Mouse (Mus musculus): ENCODE measurements around the gene Jsrp1.

GRCm38 (mm10) chr10:80845055-80845693, 31.9 kb upstream of the Jsrp1 start:
- TF ChIP-seq CTCF (IDR thresholded peaks at IDR 0.05; ENCODE audit: low read depth, low read length) = no peak
- TF ChIP-seq GATA1 (IDR thresholded peaks at IDR 0.05; ENCODE audit: borderline replicate concordance, low read length) = no peak
- TF ChIP-seq POLR2AphosphoS5 (IDR thresholded peaks at IDR 0.05; ENCODE audit: insufficient replicate concordance, low read depth, low read length) = no peak

Data from G1E (cell line).